Mouse (Mus musculus): ENCODE results near the gene Ppa2. TPM values are rescaled to one million over a fixed set of nuclear protein-coding genes. Genes with fewer than 3 reads are reported as not detected.

Ppa2 gene
- polyA plus RNA-seq (2015; fragmentation: Nextera tagmentation; extraction: Ambion mirVana): 84.4 and 86.9 TPM in 2 replicates

DNA sequence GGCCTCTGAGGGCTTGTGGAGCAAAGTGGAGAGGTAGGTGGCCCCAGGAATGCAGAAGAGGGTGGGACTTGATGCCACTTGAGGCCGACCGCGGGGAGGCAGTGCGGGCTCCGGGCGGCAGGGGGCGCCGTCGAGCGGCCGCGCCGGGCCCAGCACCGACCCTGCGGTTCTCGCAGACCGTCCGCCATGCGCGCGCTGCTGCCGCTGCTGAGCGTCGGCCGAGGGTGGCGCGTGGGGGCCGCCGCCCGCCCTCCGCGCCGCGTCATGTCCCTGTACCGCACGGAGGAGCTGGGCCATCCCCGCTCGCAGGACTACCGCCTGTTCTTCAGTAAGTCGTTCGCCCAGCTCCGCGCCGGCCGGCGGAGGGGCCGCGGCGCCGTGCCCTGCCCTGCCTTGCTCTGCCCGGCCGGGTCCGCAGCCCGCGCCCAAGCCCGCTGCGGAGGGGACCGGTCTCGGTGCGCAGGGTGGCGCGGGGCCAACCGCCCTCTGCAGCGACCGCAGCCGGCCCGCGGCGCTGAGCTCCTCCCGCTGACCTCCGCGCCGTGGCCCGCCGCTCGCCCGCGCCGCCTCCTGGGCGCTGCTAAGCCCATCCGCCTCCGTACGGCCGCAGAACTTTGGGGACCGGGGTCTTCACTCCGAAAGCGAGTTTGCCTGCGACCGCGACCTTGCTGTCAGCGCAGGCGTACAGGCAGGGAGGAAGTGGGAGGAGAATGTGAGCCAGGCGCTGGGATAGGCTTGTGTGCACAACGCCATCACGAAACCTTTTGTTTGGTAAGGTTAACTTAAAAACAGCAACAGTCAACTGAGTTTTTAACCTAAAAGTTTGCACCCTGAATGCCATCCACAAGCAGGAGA, at the start of gene Ppa2:
Gene Ppa2 (plus strand): TSS at position 157 of the 855 bp plus-strand sequence.
- H3K9ac ChIP-seq: peak within 1 kb of the TSS; percentile 96
- H3K9me3 ChIP-seq: no peaks in the 10 kb centered on the region
- H3K4me1 ChIP-seq (replicated peaks): peaks cover 17% of the 10 kb centered on the region
- H3K36me3 ChIP-seq: no peaks in the 10 kb centered on the region
- peak within 1 kb of the TSS; percentile 84 for H3K4me3 ChIP-seq
- ATAC-seq (ENCODE audit: low read depth): peak; percentile 96
- peak within 1 kb of the TSS; percentile 98 for H3K27ac ChIP-seq (replicated peaks)
- H3K4me2 ChIP-seq: peak within 1 kb of the TSS; percentile 68
- under 1% methylated on average over 92 of the region's 95 CpGs for WGBS
- H3K27me3 ChIP-seq: no peaks in the 10 kb centered on the region

DNA sequence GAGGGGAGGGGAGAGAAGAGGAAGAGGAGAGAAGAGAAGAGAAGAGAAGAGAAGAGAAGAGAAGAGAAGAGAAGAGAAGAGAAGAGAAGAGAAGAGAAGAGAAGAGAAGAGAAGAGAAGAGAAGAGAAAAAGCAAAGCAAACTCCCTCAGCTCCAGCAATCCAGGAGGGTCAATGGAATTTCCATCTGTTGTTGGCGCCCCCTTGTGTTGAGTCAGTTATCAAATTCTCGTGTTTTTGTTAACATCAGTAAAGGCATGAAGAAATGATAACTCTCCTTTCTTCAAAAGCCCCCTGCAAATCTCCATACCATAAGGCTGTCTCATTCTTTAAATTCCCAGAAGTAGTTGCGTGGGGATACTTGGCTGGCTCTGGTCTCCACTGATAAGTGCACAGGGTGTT, 38.0 kb upstream of the Ppa2 start:
- no peak for ATAC-seq (ENCODE audit: low read depth)
- H3K36me3 ChIP-seq: no peaks in the 10 kb centered on the region

DNA sequence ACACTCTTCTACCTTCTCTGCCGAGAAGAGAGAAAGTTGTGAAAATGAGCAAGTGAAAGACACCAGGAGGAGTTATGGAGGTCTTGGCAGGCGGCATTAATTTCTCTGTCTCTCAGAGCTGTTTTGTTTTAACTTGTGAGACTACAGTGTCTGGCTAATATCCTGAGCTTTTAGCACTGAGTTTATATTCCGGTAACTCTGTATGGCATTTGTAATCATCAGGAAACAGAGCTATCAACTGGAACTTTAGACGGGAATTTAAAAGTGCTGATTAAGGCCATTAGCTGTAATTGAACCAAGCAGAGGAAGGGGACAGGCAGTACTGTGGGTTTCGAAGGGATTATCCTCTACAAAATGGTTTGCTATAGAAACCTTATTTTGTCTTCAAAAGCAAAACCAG, 25.3 kb upstream of the Ppa2 start:
- H3K4me2 ChIP-seq: no peak overlapping the region
- WGBS: 80% methylated on average over 5 of the region's 5 CpGs
- H3K9ac ChIP-seq: no peak overlapping the region
- ATAC-seq (ENCODE audit: low read depth): no peak
- no peaks in the 10 kb centered on the region for H3K9me3 ChIP-seq
- no peaks in the 10 kb centered on the region for H3K27me3 ChIP-seq
- H3K4me3 ChIP-seq: no peak overlapping the region
- H3K36me3 ChIP-seq: no peaks in the 10 kb centered on the region
- H3K4me1 ChIP-seq (replicated peaks): no peaks in the 10 kb centered on the region
- no peak overlapping the region for H3K27ac ChIP-seq (replicated peaks)

More for the DNA sequence above, 38.0 kb upstream of the Ppa2 start:
- Histone ChIP-seq H3K27me3 (no peaks in the 10 kb centered on the region), H3K4me3 (no peak overlapping the region), H3K9me3 (no peaks in the 10 kb centered on the region), H3K4me1 (replicated peaks) (no peaks in the 10 kb centered on the region), H3K9ac (no peak overlapping the region), H3K4me2 (no peak overlapping the region), H3K27ac (replicated peaks) (no peak overlapping the region)
- WGBS: 19% methylated on average over 3 of the region's 3 CpGs

DNA sequence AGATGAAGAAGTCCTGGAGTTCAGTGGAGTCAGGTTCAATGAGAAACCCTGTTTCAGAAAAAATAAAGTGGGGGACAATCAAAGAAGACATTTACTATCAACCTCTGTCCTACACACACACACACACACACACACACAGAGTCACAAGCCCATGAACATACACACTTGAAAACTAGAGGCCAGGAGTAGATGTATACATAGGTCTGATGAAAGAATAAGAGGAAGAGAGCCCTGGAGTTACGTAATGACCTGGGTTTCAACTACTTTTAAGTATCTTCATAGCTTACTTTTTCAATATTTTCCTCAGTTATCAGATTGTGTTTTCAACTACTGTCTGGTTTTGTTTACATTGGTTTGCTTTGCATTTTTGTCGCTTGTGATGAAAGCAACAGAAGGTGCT, 21.1 kb upstream of the Ppa2 start:
- WGBS: 95% methylated on average over 2 of the region's 2 CpGs
- Histone ChIP-seq H3K9me3 (no peaks in the 10 kb centered on the region), H3K27me3 (no peaks in the 10 kb centered on the region), H3K27ac (replicated peaks) (no peak overlapping the region), H3K9ac (no peak overlapping the region), H3K4me3 (no peak overlapping the region), H3K4me1 (replicated peaks) (no peaks in the 10 kb centered on the region), H3K4me2 (no peak overlapping the region), H3K36me3 (no peaks in the 10 kb centered on the region)
- ATAC-seq (ENCODE audit: low read depth): no peak

DNA sequence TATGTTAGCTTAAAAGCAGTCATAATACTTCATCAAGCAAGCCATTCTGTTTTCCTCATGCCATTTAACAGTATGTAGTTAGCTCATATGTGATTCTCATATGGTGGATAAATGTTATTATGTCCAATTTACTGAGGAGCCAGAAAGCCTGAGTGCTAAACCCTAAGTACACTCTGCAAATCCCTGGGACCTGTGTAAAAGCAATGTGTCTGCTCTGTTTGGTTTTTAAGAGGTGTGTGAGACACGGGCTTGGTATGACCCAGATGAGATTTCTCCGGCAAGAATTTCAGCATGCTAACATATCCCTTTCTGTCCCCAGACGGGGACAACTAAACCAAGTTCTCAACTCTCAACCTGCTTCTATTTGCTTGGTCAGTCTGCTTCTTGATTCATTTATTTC, 5.6 kb upstream of the Ppa2 start:
- Histone ChIP-seq H3K4me2 (no peak overlapping the region), H3K9ac (no peak overlapping the region), H3K4me1 (replicated peaks) (no peaks in the 10 kb centered on the region), H3K4me3 (no peak overlapping the region), H3K9me3 (no peaks in the 10 kb centered on the region), H3K27ac (replicated peaks) (no peak overlapping the region), H3K27me3 (no peaks in the 10 kb centered on the region), H3K36me3 (no peaks in the 10 kb centered on the region)
- ATAC-seq (ENCODE audit: low read depth): no peak
- 88% methylated on average over 3 of the region's 3 CpGs for WGBS

DNA sequence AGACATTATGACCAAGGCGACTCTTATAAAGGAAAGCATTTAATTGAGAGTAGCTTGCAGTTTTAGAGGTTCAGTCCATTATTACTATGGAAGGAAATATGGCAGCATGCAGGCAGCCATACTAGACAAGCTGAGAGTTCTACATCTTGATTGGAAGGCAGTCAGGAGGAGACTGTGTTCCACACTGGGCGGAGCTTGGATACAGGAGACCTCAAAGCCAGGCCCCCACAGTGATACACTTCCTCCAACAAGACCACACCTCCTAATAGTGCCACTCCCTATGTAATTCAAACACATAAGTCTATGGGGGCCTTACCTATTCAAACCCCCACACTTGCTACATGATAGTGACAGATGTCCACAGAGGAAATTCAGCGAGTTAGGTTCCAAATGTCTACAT, 1.5 kb upstream of the Ppa2 start:
- Histone ChIP-seq H3K27ac (replicated peaks) (no peak overlapping the region), H3K4me3 (no peak overlapping the region), H3K27me3 (no peaks in the 10 kb centered on the region), H3K9ac (no peak overlapping the region), H3K9me3 (no peaks in the 10 kb centered on the region), H3K4me1 (replicated peaks) (peaks cover 17% of the 10 kb centered on the region), H3K4me2 (no peak overlapping the region), H3K36me3 (no peaks in the 10 kb centered on the region)
- no peak for ATAC-seq (ENCODE audit: low read depth)
- WGBS: 98% methylated on average over 3 of the region's 3 CpGs

DNA sequence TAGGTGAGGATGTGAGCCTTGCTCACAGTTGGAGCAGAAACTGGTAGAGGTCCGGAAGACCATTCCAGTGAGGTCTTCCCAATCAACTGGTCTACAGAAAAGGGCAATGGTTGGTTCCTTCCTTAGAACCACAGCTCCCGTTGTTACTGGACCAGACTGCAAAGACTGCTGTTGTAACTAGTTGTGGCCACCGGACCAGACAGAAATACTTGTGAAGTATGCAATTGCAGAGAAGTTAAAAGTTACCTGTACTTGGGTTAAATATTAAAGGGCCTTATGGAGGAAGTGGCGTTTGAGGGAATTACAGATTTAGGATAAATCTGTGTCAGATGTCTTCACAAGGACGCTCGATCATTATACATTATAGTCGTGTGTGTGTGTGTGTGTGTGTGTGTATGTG, 551 bp upstream of the Ppa2 start:
- Histone ChIP-seq H3K36me3 (no peaks in the 10 kb centered on the region), H3K4me1 (replicated peaks) (peaks cover 17% of the 10 kb centered on the region), H3K4me3 (peak overlapping the region; percentile 84; the same call in 1 of the 2 replicates), H3K27ac (replicated peaks) (peak overlapping the region; percentile 98; the same call in 1 of the 2 replicates), H3K4me2 (peak overlapping the region; percentile 68; the same call in 1 of the 2 replicates), H3K27me3 (no peaks in the 10 kb centered on the region), H3K9me3 (no peaks in the 10 kb centered on the region), H3K9ac (0 out of 2 replicates have a peak overlapping the region, but pooled peaks have one; percentile 96)
- no peak; the same call in 1 of the 2 replicates for ATAC-seq (ENCODE audit: low read depth)
- 91% methylated on average over 7 of the region's 7 CpGs for whole genome bisulfite sequencing

DNA sequence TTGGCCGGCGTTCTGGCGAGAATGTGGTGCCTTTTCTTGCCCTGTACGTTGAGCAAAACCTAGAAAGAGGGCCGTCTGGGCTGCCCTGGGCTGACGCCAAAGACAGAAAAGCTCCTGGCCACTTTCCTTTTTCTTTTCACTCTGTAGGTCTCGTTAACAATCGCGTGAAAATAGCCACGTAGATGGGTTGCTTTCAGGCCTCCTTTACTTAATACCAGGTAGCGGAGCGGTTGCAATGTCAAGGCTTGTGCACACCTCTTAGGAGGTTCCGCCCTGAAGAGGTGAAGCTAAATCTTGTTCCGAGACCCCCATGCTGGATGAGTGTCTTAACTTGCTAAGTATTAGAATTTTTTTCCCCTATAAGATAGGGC, 884 bp downstream of the Ppa2 start:
- H3K9me3 ChIP-seq: no peaks in the 10 kb centered on the region
- ATAC-seq (ENCODE audit: low read depth): peak; percentile 29
- WGBS: 15% methylated on average over 14 of the region's 14 CpGs

DNA sequence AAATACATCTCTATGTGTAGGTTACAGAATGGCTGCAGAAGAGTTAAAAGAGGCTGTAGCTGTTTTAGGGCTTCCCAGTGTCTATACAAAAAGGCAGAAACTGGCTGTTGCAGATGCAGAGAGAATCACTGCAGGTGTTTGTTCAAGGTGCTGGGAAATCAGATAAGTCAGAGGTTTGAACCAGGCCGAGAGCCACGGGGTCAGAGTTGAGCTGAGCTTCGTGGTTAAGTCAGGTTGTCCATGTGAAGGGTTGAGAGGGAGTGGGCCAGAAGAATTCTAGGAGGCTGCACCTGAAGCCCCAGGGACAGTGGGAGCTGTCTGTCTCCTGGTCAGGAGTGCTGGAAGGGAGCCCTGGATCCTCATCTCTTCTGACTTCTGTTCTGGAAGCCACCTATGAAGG, 2.4 kb downstream of the Ppa2 start:
- Histone ChIP-seq H3K4me1 (replicated peaks) (peaks cover 17% of the 10 kb centered on the region), H3K27me3 (no peaks in the 10 kb centered on the region), H3K4me3 (no peak overlapping the region), H3K9ac (no peak overlapping the region), H3K9me3 (no peaks in the 10 kb centered on the region), H3K36me3 (no peaks in the 10 kb centered on the region), H3K4me2 (no peak overlapping the region), H3K27ac (replicated peaks) (no peak overlapping the region)
- WGBS: 88% methylated on average over 3 of the region's 3 CpGs
- ATAC-seq (ENCODE audit: low read depth): no peak

More for the DNA sequence above, 884 bp downstream of the Ppa2 start:
- no peaks in the 10 kb centered on the region for H3K27me3 ChIP-seq
- H3K4me2 ChIP-seq: peak overlapping the region; percentile 68
- H3K9ac ChIP-seq: peak overlapping the region; percentile 96
- H3K27ac ChIP-seq (replicated peaks): peak overlapping the region; percentile 98
- H3K36me3 ChIP-seq: no peaks in the 10 kb centered on the region
- peak overlapping the region; percentile 84 for H3K4me3 ChIP-seq
- H3K4me1 ChIP-seq (replicated peaks): peaks cover 17% of the 10 kb centered on the region

DNA sequence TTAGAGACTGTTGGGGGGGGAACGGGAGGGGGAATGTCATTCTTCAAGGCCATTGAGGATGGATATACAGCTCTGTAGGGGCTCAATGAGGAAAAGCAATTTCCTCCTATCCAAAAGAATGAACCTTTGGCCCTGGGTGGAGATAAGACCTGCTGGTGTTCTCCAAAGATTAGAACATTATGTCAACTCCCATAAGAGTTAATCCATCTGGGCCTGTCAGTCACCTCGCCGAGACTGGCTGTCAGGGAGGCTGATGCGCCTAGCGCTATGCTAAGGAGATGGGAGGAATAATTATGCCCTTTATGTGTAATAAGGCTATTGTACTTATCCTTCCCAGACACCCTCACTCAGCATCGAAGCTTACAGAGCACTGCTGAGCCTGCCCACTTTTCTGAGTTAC, 2.9 kb downstream of the Ppa2 start:
- Histone ChIP-seq H3K9me3 (no peaks in the 10 kb centered on the region), H3K9ac (no peak overlapping the region), H3K4me1 (replicated peaks) (peaks cover 17% of the 10 kb centered on the region), H3K27ac (replicated peaks) (no peak overlapping the region), H3K27me3 (no peaks in the 10 kb centered on the region), H3K4me3 (no peak overlapping the region), H3K36me3 (no peaks in the 10 kb centered on the region), H3K4me2 (no peak overlapping the region)
- ATAC-seq (ENCODE audit: low read depth): no peak
- WGBS: 75% methylated on average over 6 of the region's 6 CpGs

DNA sequence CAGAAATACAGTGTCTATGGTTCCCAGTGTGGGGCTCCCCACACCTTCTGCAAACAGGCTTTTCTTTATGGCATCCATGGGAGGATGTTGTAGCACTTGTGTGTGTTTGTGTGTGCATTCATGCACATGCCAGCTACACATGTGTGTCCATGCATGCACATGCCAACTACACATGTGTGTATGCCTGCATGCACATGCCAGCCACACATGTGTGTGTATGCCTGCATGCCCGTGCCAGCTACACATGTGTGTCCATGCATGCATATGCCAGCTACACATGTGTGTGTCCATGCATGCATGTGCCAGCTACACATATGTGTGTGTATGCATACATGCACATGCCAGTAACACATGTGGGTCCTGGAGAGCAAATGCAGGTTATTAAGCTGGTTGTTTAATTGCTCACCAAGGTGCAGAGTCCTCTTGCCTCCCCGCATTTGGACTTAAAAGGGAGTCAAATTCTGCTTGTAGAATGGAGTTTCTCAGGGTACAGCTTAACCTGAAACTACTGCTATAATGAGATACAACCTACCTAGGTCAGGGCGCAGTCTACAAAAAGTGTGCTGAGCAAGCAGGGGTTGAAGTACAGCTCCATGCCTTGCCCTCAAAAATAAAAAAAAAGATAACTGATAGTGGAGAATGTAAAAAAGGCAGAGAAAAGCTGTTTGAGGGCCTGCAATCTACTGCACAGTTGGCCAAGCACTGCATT, 3.7 kb downstream of the Ppa2 start:
- no peaks in the 10 kb centered on the region for H3K36me3 ChIP-seq
- H3K4me1 ChIP-seq (replicated peaks): peaks cover 17% of the 10 kb centered on the region
- WGBS: 92% methylated on average over 3 of the region's 3 CpGs
- ATAC-seq (ENCODE audit: low read depth): no peak
- H3K9me3 ChIP-seq: no peaks in the 10 kb centered on the region
- no peak overlapping the region for H3K4me3 ChIP-seq
- H3K27ac ChIP-seq (replicated peaks): no peak overlapping the region
- no peak overlapping the region for H3K9ac ChIP-seq
- no peaks in the 10 kb centered on the region for H3K27me3 ChIP-seq
- no peak overlapping the region for H3K4me2 ChIP-seq

DNA sequence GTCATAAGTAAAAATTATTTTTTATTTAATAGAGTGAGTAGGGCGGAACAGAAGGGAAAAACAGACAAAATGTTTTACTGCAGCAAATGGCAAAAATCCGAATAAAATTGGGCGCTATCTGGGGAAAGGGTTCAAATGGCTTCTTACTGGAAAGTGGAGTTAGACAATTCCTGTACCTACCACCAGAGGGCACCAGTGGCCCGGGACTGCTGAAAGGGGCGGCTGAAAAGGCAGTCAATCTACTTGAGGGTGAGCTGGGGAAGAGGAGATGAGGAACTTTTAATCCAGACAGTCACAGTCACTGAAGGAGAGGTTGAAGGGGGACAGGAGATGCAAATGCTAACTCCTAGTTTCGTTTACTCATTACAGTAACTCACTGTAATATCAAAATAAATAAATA, 4.6 kb downstream of the Ppa2 start:
- Histone ChIP-seq H3K27me3 (no peaks in the 10 kb centered on the region), H3K9ac (no peak overlapping the region), H3K9me3 (no peaks in the 10 kb centered on the region), H3K4me2 (no peak overlapping the region), H3K27ac (replicated peaks) (no peak overlapping the region), H3K4me3 (no peak overlapping the region), H3K36me3 (no peaks in the 10 kb centered on the region), H3K4me1 (replicated peaks) (peaks cover 17% of the 10 kb centered on the region)
- 44% methylated on average over 6 of the region's 6 CpGs for WGBS
- no peak for ATAC-seq (ENCODE audit: low read depth)

Measured in neural tube, embryonic 13.5 days (tissue).